Mouse (Mus musculus): Measurements from ENCODE around the gene Crim1. TPM values are rescaled to one million over a fixed set of nuclear protein-coding genes. Genes with fewer than 3 reads are reported as not detected.

Gene Crim1
- polyA plus RNA-seq, 1 experiment from 2014 or later, result 7.3 TPM

- Histone ChIP-seq H3K4me1 (no peaks in the 10 kb centered on the region), H3K36me3 (0 out of 2 replicates have a peak, but pooled peaks cover 3% of the 10 kb centered on the region), H3K4me3 (no peak overlapping the region), H3K9ac (replicated peaks) (no peak overlapping the region), H3K27me3 (no peaks in the 10 kb centered on the region), H3K27ac (replicated peaks) (no peak overlapping the region), H3K9me3 (no peaks in the 10 kb centered on the region), H3K4me2 (replicated peaks) (no peak overlapping the region)
- WGBS, result 97% methylated on average over 1 of the region's 1 CpGs
- no peak for ATAC-seq (replicated peaks)
These were observed 170.4 kb downstream of the Crim1 start for GRCm38 (mm10) chr17:78370445-78370844.

GRCm38 (mm10) chr17:78373174-78373573 is 173.1 kb downstream of the Crim1 start:
- Histone ChIP-seq H3K27ac (replicated peaks) (no peak overlapping the region), H3K4me2 (replicated peaks) (no peak overlapping the region), H3K36me3 (0 out of 2 replicates have a peak, but pooled peaks cover 3% of the 10 kb centered on the region), H3K27me3 (no peaks in the 10 kb centered on the region), H3K9ac (replicated peaks) (no peak overlapping the region), H3K9me3 (no peaks in the 10 kb centered on the region), H3K4me1 (no peaks in the 10 kb centered on the region), H3K4me3 (no peak overlapping the region)
- no peak for ATAC-seq (replicated peaks)
- WGBS, result 93% methylated on average over 6 of the region's 6 CpGs

GRCm38 (mm10) chr17:78373849-78374248 is 173.8 kb downstream of the Crim1 start:
- Histone ChIP-seq H3K27ac (replicated peaks) (no peak overlapping the region), H3K36me3 (0 out of 2 replicates have a peak, but pooled peaks cover 3% of the 10 kb centered on the region), H3K4me2 (replicated peaks) (no peak overlapping the region), H3K27me3 (no peaks in the 10 kb centered on the region), H3K9me3 (no peaks in the 10 kb centered on the region), H3K4me1 (no peaks in the 10 kb centered on the region), H3K4me3 (no peak overlapping the region), H3K9ac (replicated peaks) (no peak overlapping the region)
- WGBS, result 97% methylated on average over 8 of the region's 8 CpGs
- ATAC-seq (replicated peaks), result no peak

GRCm38 (mm10) chr17:78374756-78375155 is 174.7 kb downstream of the Crim1 start:
- Histone ChIP-seq H3K36me3 (no peaks in the 10 kb centered on the region), H3K9ac (replicated peaks) (no peak overlapping the region), H3K9me3 (no peaks in the 10 kb centered on the region), H3K4me2 (replicated peaks) (no peak overlapping the region), H3K27ac (replicated peaks) (no peak overlapping the region), H3K4me3 (no peak overlapping the region), H3K4me1 (no peaks in the 10 kb centered on the region), H3K27me3 (no peaks in the 10 kb centered on the region)
- no peak for ATAC-seq (replicated peaks)
- 74% methylated on average over 10 of the region's 10 CpGs for WGBS

- no peak for ATAC-seq (replicated peaks)
- no peaks in the 10 kb centered on the region for H3K4me1 ChIP-seq
- no peak overlapping the region for H3K9ac ChIP-seq (replicated peaks)
- WGBS, result 85% methylated on average over 8 of the region's 8 CpGs
- no peaks in the 10 kb centered on the region for H3K9me3 ChIP-seq
- H3K4me2 ChIP-seq (replicated peaks), result no peak overlapping the region
- H3K4me3 ChIP-seq, result no peak overlapping the region
- no peaks in the 10 kb centered on the region for H3K36me3 ChIP-seq
- H3K27ac ChIP-seq (replicated peaks), result no peak overlapping the region
- no peaks in the 10 kb centered on the region for H3K27me3 ChIP-seq
These were observed 176.5 kb downstream of the Crim1 start for GRCm38 (mm10) chr17:78376587-78376986.

- ATAC-seq (replicated peaks), result no peak
- WGBS, result 93% methylated on average over 8 of the region's 8 CpGs
- H3K27me3 ChIP-seq, result no peaks in the 10 kb centered on the region
These were observed 179.2 kb downstream of the Crim1 start for GRCm38 (mm10) chr17:78379079-78379729.

GRCm38 (mm10) chr17:78379730-78380245 is 179.7 kb downstream of the Crim1 start:
- no peak overlapping the region for H3K27ac ChIP-seq (replicated peaks)
- WGBS, result 66% methylated on average over 11 of the region's 11 CpGs
- H3K4me2 ChIP-seq (replicated peaks), result no peak overlapping the region
- no peak overlapping the region for H3K9ac ChIP-seq (replicated peaks)
- no peaks in the 10 kb centered on the region for H3K9me3 ChIP-seq
- H3K27me3 ChIP-seq, result no peaks in the 10 kb centered on the region
- ATAC-seq (replicated peaks), result no peak
- no peaks in the 10 kb centered on the region for H3K36me3 ChIP-seq
- no peaks in the 10 kb centered on the region for H3K4me1 ChIP-seq
- H3K4me3 ChIP-seq, result no peak overlapping the region

More at GRCm38 (mm10) chr17:78379079-78379729, 179.2 kb downstream of the Crim1 start:
- Histone ChIP-seq H3K36me3 (no peaks in the 10 kb centered on the region), H3K4me2 (replicated peaks) (no peak overlapping the region), H3K9me3 (no peaks in the 10 kb centered on the region), H3K9ac (replicated peaks) (no peak overlapping the region), H3K4me1 (no peaks in the 10 kb centered on the region), H3K4me3 (no peak overlapping the region), H3K27ac (replicated peaks) (no peak overlapping the region)

GRCm38 (mm10) chr17:78382321-78382720 is 182.3 kb downstream of the Crim1 start:
- H3K36me3 ChIP-seq, result no peaks in the 10 kb centered on the region
- 96% methylated on average over 3 of the region's 3 CpGs for WGBS
- H3K9ac ChIP-seq (replicated peaks), result no peak overlapping the region
- H3K4me2 ChIP-seq (replicated peaks), result no peak overlapping the region
- no peak for ATAC-seq (replicated peaks)
- H3K27me3 ChIP-seq, result no peaks in the 10 kb centered on the region
- no peaks in the 10 kb centered on the region for H3K9me3 ChIP-seq
- no peak overlapping the region for H3K4me3 ChIP-seq
- no peaks in the 10 kb centered on the region for H3K4me1 ChIP-seq
- H3K27ac ChIP-seq (replicated peaks), result no peak overlapping the region

- 88% methylated on average over 9 of the region's 9 CpGs for WGBS
- H3K9me3 ChIP-seq, result no peaks in the 10 kb centered on the region
- no peak for ATAC-seq (replicated peaks)
- H3K4me3 ChIP-seq, result no peak overlapping the region
- H3K27me3 ChIP-seq, result no peaks in the 10 kb centered on the region
- H3K27ac ChIP-seq (replicated peaks), result no peak overlapping the region
- H3K9ac ChIP-seq (replicated peaks), result no peak overlapping the region
- H3K36me3 ChIP-seq, result no peaks in the 10 kb centered on the region
- no peaks in the 10 kb centered on the region for H3K4me1 ChIP-seq
- H3K4me2 ChIP-seq (replicated peaks), result no peak overlapping the region
These were observed 187.6 kb downstream of the Crim1 start for GRCm38 (mm10) chr17:78387665-78388064.

- WGBS, result 80% methylated on average over 9 of the region's 9 CpGs
- Histone ChIP-seq H3K27me3 (no peaks in the 10 kb centered on the region), H3K4me1 (no peaks in the 10 kb centered on the region), H3K4me2 (replicated peaks) (no peak overlapping the region), H3K9ac (replicated peaks) (no peak overlapping the region), H3K36me3 (no peaks in the 10 kb centered on the region), H3K27ac (replicated peaks) (no peak overlapping the region), H3K4me3 (no peak overlapping the region), H3K9me3 (no peaks in the 10 kb centered on the region)
- no peak for ATAC-seq (replicated peaks)
These were observed 188.2 kb downstream of the Crim1 start for GRCm38 (mm10) chr17:78388101-78388847.

GRCm38 (mm10) chr17:78389573-78389972 is 189.5 kb downstream of the Crim1 start:
- no peaks in the 10 kb centered on the region for H3K9me3 ChIP-seq
- no peak overlapping the region for H3K4me2 ChIP-seq (replicated peaks)
- no peak overlapping the region for H3K27ac ChIP-seq (replicated peaks)
- no peaks in the 10 kb centered on the region for H3K4me1 ChIP-seq
- H3K27me3 ChIP-seq, result no peaks in the 10 kb centered on the region
- no peak for ATAC-seq (replicated peaks)
- WGBS, result 94% methylated on average over 5 of the region's 5 CpGs
- H3K36me3 ChIP-seq, result no peaks in the 10 kb centered on the region
- no peak overlapping the region for H3K4me3 ChIP-seq
- no peak overlapping the region for H3K9ac ChIP-seq (replicated peaks)

- H3K4me2 ChIP-seq (replicated peaks), result no peak overlapping the region
- no peak for ATAC-seq (replicated peaks)
- 85% methylated on average over 9 of the region's 9 CpGs for WGBS
These were observed 192.5 kb downstream of the Crim1 start for GRCm38 (mm10) chr17:78392401-78393087.

More at GRCm38 (mm10) chr17:78392401-78393087, 192.5 kb downstream of the Crim1 start:
- no peak overlapping the region for H3K9ac ChIP-seq (replicated peaks)
- H3K9me3 ChIP-seq, result no peaks in the 10 kb centered on the region
- no peak overlapping the region for H3K4me3 ChIP-seq
- H3K27ac ChIP-seq (replicated peaks), result no peak overlapping the region
- H3K36me3 ChIP-seq, result no peaks in the 10 kb centered on the region
- H3K4me1 ChIP-seq, result no peaks in the 10 kb centered on the region
- H3K27me3 ChIP-seq, result no peaks in the 10 kb centered on the region
